Mouse (Mus musculus): ENCODE results near the gene 4930432K21Rik. TPM values are rescaled to one million over a fixed set of nuclear protein-coding genes. Genes with fewer than 3 reads are reported as not detected.

The 4930432K21Rik gene
- total and polyA plus RNA-seq, 3 experiments = 0.09 TPM; not detected in 2

DNA sequence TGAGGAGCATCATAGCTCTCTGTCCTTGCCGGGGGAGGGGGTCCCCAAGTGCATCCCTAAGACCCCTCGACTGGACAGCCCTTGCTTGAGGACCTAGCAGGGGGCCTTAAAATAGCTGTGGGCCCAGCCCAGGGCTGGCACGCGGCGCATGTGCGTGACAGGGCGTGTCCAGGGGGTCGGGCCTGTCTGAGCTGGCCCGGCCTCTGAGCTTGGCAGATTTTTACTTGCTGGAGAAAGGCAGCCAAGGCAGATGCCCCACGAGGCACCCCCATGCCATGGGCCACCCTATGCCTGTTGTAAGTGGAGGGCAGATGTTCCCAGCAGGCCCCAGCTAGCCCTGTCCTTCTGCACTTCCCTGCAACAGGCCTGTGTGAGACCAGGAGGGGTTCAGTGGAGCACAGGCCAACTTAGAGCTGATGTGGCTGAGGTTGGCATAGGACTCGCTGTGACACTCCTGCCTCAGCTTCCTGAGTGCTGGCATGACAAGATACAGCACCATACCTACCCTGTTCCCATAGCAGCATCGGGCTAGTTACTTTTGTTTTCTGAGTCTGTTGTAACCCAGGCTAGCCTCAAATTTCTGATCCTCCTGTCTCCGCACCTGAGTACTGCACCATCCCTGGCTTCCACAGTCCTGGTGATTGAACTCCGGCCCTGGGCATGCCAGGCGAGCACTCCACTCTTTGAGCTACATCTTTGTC, 53.9 kb downstream of the 4930432K21Rik start:
- H3K36me3 ChIP-seq (replicated peaks in 1 of 2; ENCODE audit: control insufficient read depth in 1 of 2, insufficient read depth in 1 of 2, low read length in 1 of 2) = peaks cover 9 to 21% of the 10 kb centered on the region in 2 experiments
- peak overlapping the region; percentile 71 to 96 (median 82) for H3K4me3 ChIP-seq (replicated peaks in 1 of 3; ENCODE audit: low read depth in 2 of 3, low read length in 2 of 3, poor library complexity in 1 of 3)
- dilution Hi-C loops (cut with MboI; ENCODE audit: extremely low pct_ligation_motif_present, extremely low pct_unique_long_range_greater_than_20kb, low sequenced_read_pairs) (no loop called here), in situ Hi-C loops (cut with MboI; ENCODE audit: low pct_ligation_motif_present, low pct_unique_long_range_greater_than_20kb, low sequenced_read_pairs) (loop anchor here (25.0 kb wide), 1 partner anchor 161 kb away; no protein-coding TSS in a partner anchor)
- peaks cover 27% of the 10 kb centered on the region for H3K79me2 ChIP-seq (replicated peaks; ENCODE audit: control insufficient read depth, extremely low read depth, insufficient read depth, poor library complexity, severe bottlenecking)
- peak overlapping the region; percentile 93 for H3K9ac ChIP-seq (ENCODE audit: insufficient read depth, low read depth)
- H3K4me1 ChIP-seq (ENCODE audit: control insufficient read depth in 1 of 2, insufficient read depth in 2 of 2) = peaks cover 18 to 52% of the 10 kb centered on the region in 2 experiments
- TF ChIP-seq ZC3H11A (IDR thresholded peaks at IDR 0.05; ENCODE audit: low read depth, low read length) (no peak), NRF1 (IDR thresholded peaks at IDR 0.05; ENCODE audit: low read depth, low read length) (peak; percentile 82), CTCF (conservative IDR thresholded peaks at IDR 0.05 in 1 of 2, IDR thresholded peaks at IDR 0.05 in 1 of 2; ENCODE audit: low read depth in 2 of 2, low read length in 2 of 2) (no peak), ELF1 (IDR thresholded peaks at IDR 0.05; ENCODE audit: low read depth, low read length) (no peak), EP300 (IDR thresholded peaks at IDR 0.05; ENCODE audit: low read length) (no peak), SIN3A (IDR thresholded peaks at IDR 0.05; ENCODE audit: low read length) (peak; percentile 32; the same call in 1 of the 2 replicates), MAX (IDR thresholded peaks at IDR 0.05; ENCODE audit: low read length) (peak; percentile 62; the same call in 1 of the 2 replicates), GABPA (IDR thresholded peaks at IDR 0.05; ENCODE audit: insufficient replicate concordance, low read depth, low read length) (no peak), MXI1 (IDR thresholded peaks at IDR 0.05; ENCODE audit: low read depth, low read length) (peak; percentile 87), HCFC1 (IDR thresholded peaks at IDR 0.05; ENCODE audit: low read depth, low read length) (no peak), ETS1 (conservative IDR thresholded peaks at IDR 0.05; ENCODE audit: low read depth, low read length) (peak; percentile 16; the same call in 1 of the 2 replicates), ZKSCAN1 (IDR thresholded peaks at IDR 0.05; ENCODE audit: borderline replicate concordance, low read depth, low read length) (no peak), TCF12 (IDR thresholded peaks at IDR 0.05; ENCODE audit: low read depth, low read length) (peak; percentile 48; the same call in 1 of the 2 replicates), CHD1 (IDR thresholded peaks at IDR 0.05; ENCODE audit: low read depth, low read length) (no peak), MAZ (IDR thresholded peaks at IDR 0.05; ENCODE audit: low read depth, low read length) (no peak), CHD2 (IDR thresholded peaks at IDR 0.05; ENCODE audit: low read length) (no peak), POLR2A (IDR thresholded peaks at IDR 0.05; ENCODE audit: low read depth, low read length) (peak; percentile 60), BHLHE40 (IDR thresholded peaks at IDR 0.05; ENCODE audit: low read depth, low read length) (peak; percentile 96), KAT2A (IDR thresholded peaks at IDR 0.05; ENCODE audit: insufficient replicate concordance, low read length) (no peak), JUND (conservative IDR thresholded peaks at IDR 0.05; ENCODE audit: low read depth, low read length) (no peak), E2F4 (IDR thresholded peaks at IDR 0.05; ENCODE audit: insufficient replicate concordance, low read depth, low read length) (no peak), MAFK (IDR thresholded peaks at IDR 0.05; ENCODE audit: insufficient replicate concordance, low read length) (no peak), ZNF384 (IDR thresholded peaks at IDR 0.05; ENCODE audit: low read depth, low read length) (no peak), RCOR1 (conservative IDR thresholded peaks at IDR 0.05; ENCODE audit: low read depth, low read length) (no peak; the same call in 1 of the 2 replicates), MYC (IDR thresholded peaks at IDR 0.05; ENCODE audit: low read depth, low read length) (peak; percentile 45; the same call in 1 of the 2 replicates), MEF2A (IDR thresholded peaks at IDR 0.05; ENCODE audit: borderline replicate concordance, low read depth, low read length) (peak; percentile 52; the same call in 1 of the 2 replicates), POLR2AphosphoS2 (IDR thresholded peaks at IDR 0.05; ENCODE audit: low read depth, low read length) (no peak), ZMIZ1 (IDR thresholded peaks at IDR 0.05; ENCODE audit: low read depth, low read length) (no peak), UBTF (IDR thresholded peaks at IDR 0.05; ENCODE audit: low read depth, low read length) (no peak), USF1 (IDR thresholded peaks at IDR 0.05; ENCODE audit: low read depth, low read length) (no peak), SMC3 (IDR thresholded peaks at IDR 0.05; ENCODE audit: low read depth, low read length) (no peak), PAX5 (IDR thresholded peaks at IDR 0.05; ENCODE audit: low read length) (no peak), RAD21 (IDR thresholded peaks at IDR 0.05; ENCODE audit: low read depth, low read length) (no peak), TBP (conservative IDR thresholded peaks at IDR 0.05; ENCODE audit: low read depth, low read length) (no peak), NELFE (IDR thresholded peaks at IDR 0.05; ENCODE audit: low read depth, low read length) (0 out of 2 replicates have a peak, but pooled peaks have one; percentile 29), IRF4 (IDR thresholded peaks at IDR 0.05; ENCODE audit: low read depth, low read length) (no peak), USF2 (conservative IDR thresholded peaks at IDR 0.05; ENCODE audit: low read depth, low read length) (no peak), JUN (IDR thresholded peaks at IDR 0.05; ENCODE audit: insufficient read depth, low read depth, low read length) (no peak)
- no peak for DNase-seq (ENCODE audit: extremely low read depth)
- H3K4me2 ChIP-seq (ENCODE audit: insufficient read depth, low read depth, poor library complexity, severe bottlenecking) = peak overlapping the region; percentile 84
- no peaks in the 10 kb centered on the region for H3K9me3 ChIP-seq (replicated peaks; ENCODE audit: low read length)
- no peaks in the 10 kb centered on the region for H3K27me3 ChIP-seq (replicated peaks)
- peak overlapping the region; percentile 62 for H3K27ac ChIP-seq (ENCODE audit: insufficient read depth, low read depth)
